Mouse (Mus musculus) forebrain, embryonic 11.5 days (tissue): ENCODE data around the gene Mapk8ip3. TPM values are rescaled to one million over a fixed set of nuclear protein-coding genes. Genes with fewer than 3 reads are reported as not detected.
"Not testable (repeated sequence)": the region's sequence is repeated elsewhere in the genome, so short reads cannot be mapped to it uniquely, and the experiment has no call there.

Experiments
- ATAC-seq: fragments of 200-750 bp; cut with Nextera tagmentation; replicated peaks from 2 replicates; pipeline ENCODE4 v1.8.0; 2017; ENCODE audit warnings: moderate TSS enrichment; ENCODE audit not compliant: low FRiP score
- DNase-seq: peaks from one replicate; pipeline ENCODE4 v3.0.0-alpha.2; 2017; ENCODE audit warnings: low spot score
- H3K27ac ChIP-seq: fragments of 300-500 bp; sonication (generic); 2 replicates; pipeline ENCODE4 v1.5.1; 2014; ENCODE audit warnings: low read depth, low read length
- H3K27me3 ChIP-seq: fragments of 300-500 bp; sonication (generic); 2 replicates; pipeline ENCODE4 v1.6.1; 2014; ENCODE audit warnings: mild to moderate bottlenecking, low read length, mixed read lengths; ENCODE audit not compliant: control insufficient read depth, insufficient read depth
- H3K36me3 ChIP-seq: fragments of 300-500 bp; sonication (generic); 2 replicates; pipeline ENCODE4 v1.6.1; 2014; ENCODE audit warnings: mild to moderate bottlenecking, low read length, moderate library complexity, mixed read lengths; ENCODE audit not compliant: control insufficient read depth, insufficient read depth
- H3K4me1 ChIP-seq: fragments of 300-500 bp; sonication (generic); replicated peaks from 2 replicates; pipeline ENCODE4 v1.6.1; 2014; ENCODE audit warnings: low read length, mixed read lengths; ENCODE audit not compliant: control insufficient read depth, insufficient read depth
- H3K4me2 ChIP-seq: fragments of 300-500 bp; sonication (generic); 2 replicates; pipeline ENCODE4 v1.6.1; 2014; ENCODE audit warnings: low read depth, mild to moderate bottlenecking, low read length, moderate library complexity, mixed read lengths; ENCODE audit not compliant: severe bottlenecking
- H3K4me3 ChIP-seq: fragments of 300-500 bp; sonication (generic); 2 replicates; pipeline ENCODE4 v1.5.1; 2014; ENCODE audit warnings: low read depth, low read length
- H3K9ac ChIP-seq: fragments of 300-500 bp; sonication (generic); 2 replicates; pipeline ENCODE4 v1.6.1; 2014; ENCODE audit warnings: low read length
- H3K9me3 ChIP-seq: fragments of 300-500 bp; sonication (generic); 2 replicates; pipeline ENCODE4 v1.6.1; 2016; ENCODE audit warnings: low read length, mixed read lengths; ENCODE audit not compliant: control insufficient read depth
- WGBS: fragments of 180-500 bp; shearing (Covaris S2); extraction: QIAGEN DNeasy Blood & Tissue Kit; methylation state at CpG from one replicate; pipeline ENCODE4 v1.1.7; 2014; 5-methylcytosine and 5-hydroxymethylcytosine counted together
- polyA plus RNA-seq: library from polyadenylated mRNA; unstranded; fragments of >200 nt; fragmentation: Nextera tagmentation; extraction: Ambion mirVana; gene quantifications from 2 replicates; pipeline ENCODE4 v1.2.1, GENCODE M21; 2014

Mapk8ip3 gene
- polyA plus RNA-seq, 1 experiment from 2014 or later = 56.8 TPM

DNA sequence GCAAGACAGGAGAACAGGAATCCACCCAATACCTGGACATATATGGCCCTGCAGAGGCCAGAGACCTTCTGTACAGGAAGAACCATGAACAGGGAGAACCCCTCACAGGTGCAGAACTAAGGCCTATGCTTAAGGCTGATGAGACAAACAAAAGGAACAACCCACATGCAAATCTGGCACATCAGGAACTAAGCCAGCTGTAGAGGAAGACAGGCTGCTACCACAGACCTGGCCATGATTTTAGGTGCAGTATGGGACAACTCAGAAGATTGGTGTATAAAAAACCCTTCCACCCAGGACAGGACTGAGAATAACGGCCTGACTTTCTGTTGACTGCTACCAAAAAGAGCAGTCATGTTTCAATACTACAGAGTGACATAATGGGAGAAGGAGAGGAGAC, 6.8 kb upstream of the Mapk8ip3 start:
- H3K9me3 ChIP-seq, ATAC-seq, H3K9ac ChIP-seq, H3K4me2 ChIP-seq, H3K27ac ChIP-seq, H3K27me3 ChIP-seq, H3K4me3 ChIP-seq, H3K4me1 ChIP-seq, DNase-seq: not testable (repeated sequence)
- peaks cover 16% of the 10 kb centered on the region for H3K36me3 ChIP-seq
- WGBS = 87% methylated on average over 1 of the region's 1 CpGs

- peaks cover 14% of the 10 kb centered on the region for H3K36me3 ChIP-seq
- H3K27ac ChIP-seq = no peak overlapping the region
- no peaks in the 10 kb centered on the region for H3K27me3 ChIP-seq
- no peaks in the 10 kb centered on the region for H3K4me1 ChIP-seq
- no peak overlapping the region for H3K4me2 ChIP-seq
- no peak overlapping the region for H3K4me3 ChIP-seq
- ATAC-seq (no peak), DNase-seq (no peak)
- no peak overlapping the region for H3K9ac ChIP-seq
- no peaks in the 10 kb centered on the region for H3K9me3 ChIP-seq
- 89% methylated on average over 7 of the region's 7 CpGs for WGBS
These were observed 6.3 kb upstream of the Mapk8ip3 start for GRCm38 (mm10) chr17:24943036-24943435.

DNA sequence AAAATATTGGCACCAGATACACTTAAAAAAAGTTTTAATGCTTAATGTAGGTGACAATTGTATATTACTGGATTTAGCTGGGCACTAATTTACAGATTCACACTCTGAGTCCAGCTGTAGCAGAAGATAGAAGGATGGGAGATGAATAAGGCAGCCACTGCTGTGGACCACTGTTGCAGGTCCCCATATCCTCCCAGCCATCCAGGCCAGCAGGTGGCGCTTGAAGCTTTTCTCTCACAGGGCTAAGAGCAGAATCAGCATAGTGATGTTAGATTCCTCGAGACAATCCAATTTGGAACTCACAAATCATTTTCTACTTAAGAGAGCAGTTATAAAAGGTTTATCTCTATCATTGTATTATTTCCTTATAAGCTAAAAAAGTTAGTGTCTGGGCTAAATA, 5.7 kb upstream of the Mapk8ip3 start:
- 28% methylated on average over 2 of the region's 2 CpGs for WGBS
- H3K9ac ChIP-seq, H3K9me3 ChIP-seq, H3K4me1 ChIP-seq, DNase-seq, H3K27ac ChIP-seq, H3K27me3 ChIP-seq, H3K4me2 ChIP-seq, H3K4me3 ChIP-seq, ATAC-seq: not testable (repeated sequence)
- H3K36me3 ChIP-seq = peaks cover 10% of the 10 kb centered on the region

DNA sequence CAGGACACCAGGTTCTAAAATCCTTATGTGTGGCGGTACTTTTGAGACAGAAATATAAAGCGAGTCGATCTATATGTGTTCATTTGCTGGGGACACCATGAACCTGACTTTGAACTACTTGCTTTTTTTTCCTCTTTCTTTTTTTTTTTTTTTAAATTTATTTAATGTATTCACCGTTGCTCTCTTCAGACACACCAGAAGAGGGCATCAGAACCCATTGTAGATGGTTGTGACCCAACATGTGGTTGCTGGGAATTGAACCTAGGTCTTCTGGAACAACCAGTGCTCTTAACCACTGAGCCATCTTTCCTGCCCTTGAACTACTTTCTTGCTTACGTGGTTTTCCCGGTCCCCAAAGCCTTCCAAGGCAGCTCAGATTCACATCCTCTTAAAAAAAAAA, 489 bp upstream of the Mapk8ip3 start:
- Histone ChIP-seq H3K4me1 (peaks cover 9% of the 10 kb centered on the region), H3K4me3 (peak overlapping the region; percentile 94), H3K27me3 (no peaks in the 10 kb centered on the region), H3K36me3 (no peaks in the 10 kb centered on the region), H3K9ac (peak overlapping the region; percentile 92), H3K9me3 (no peaks in the 10 kb centered on the region), H3K27ac (no peak overlapping the region; the same call in 1 of the 2 replicates), H3K4me2 (peak overlapping the region; percentile 83)
- 48% methylated on average over 6 of the region's 6 CpGs for WGBS
- DNase-seq (no peak), ATAC-seq (no peak)

GRCm38 (mm10) chr17:24935666-24936065, 1.1 kb downstream of the Mapk8ip3 start:
- H3K4me2 ChIP-seq = peak overlapping the region; percentile 83
- no peak overlapping the region for H3K27ac ChIP-seq

DNA sequence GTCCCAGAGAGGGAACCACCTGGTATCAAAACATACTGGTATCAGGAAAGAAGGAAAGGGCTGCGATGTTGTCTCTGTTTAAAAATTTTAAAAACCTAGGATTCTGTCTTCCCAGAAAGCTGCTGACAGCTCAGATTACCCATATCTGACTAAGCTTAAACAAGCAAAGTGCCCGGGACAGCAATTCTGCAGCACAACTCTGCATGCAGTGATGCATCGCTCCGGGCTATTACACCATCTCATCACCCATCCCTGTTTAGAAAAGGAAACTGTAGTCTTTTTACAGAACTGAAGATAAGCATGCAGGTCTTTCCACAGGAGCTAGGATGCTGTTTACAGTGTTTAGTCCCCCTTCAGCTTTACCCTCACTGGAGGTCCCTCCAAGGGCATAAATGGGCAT, 1.9 kb downstream of the Mapk8ip3 start:
- no peak overlapping the region for H3K4me3 ChIP-seq
- 94% methylated on average over 4 of the region's 4 CpGs for WGBS
- ATAC-seq (no peak), DNase-seq (no peak)
- no peaks in the 10 kb centered on the region; the same call in 1 of the 2 replicates for H3K36me3 ChIP-seq
- H3K4me1 ChIP-seq = peaks cover 9% of the 10 kb centered on the region
- no peak overlapping the region for H3K27ac ChIP-seq
- H3K27me3 ChIP-seq = no peaks in the 10 kb centered on the region
- H3K9me3 ChIP-seq = no peaks in the 10 kb centered on the region
- peak overlapping the region; percentile 83; the same call in 1 of the 2 replicates for H3K4me2 ChIP-seq
- H3K9ac ChIP-seq = no peak overlapping the region; the same call in 1 of the 2 replicates

More at GRCm38 (mm10) chr17:24935666-24936065, 1.1 kb downstream of the Mapk8ip3 start:
- no peaks in the 10 kb centered on the region for H3K9me3 ChIP-seq
- H3K27me3 ChIP-seq = no peaks in the 10 kb centered on the region
- no peaks in the 10 kb centered on the region; the same call in 1 of the 2 replicates for H3K36me3 ChIP-seq
- H3K9ac ChIP-seq = peak overlapping the region; percentile 92; the same call in 1 of the 2 replicates
- H3K4me1 ChIP-seq = peaks cover 9% of the 10 kb centered on the region
- H3K4me3 ChIP-seq = peak overlapping the region; percentile 94
- ATAC-seq = no peak
- DNase-seq = no peak

DNA sequence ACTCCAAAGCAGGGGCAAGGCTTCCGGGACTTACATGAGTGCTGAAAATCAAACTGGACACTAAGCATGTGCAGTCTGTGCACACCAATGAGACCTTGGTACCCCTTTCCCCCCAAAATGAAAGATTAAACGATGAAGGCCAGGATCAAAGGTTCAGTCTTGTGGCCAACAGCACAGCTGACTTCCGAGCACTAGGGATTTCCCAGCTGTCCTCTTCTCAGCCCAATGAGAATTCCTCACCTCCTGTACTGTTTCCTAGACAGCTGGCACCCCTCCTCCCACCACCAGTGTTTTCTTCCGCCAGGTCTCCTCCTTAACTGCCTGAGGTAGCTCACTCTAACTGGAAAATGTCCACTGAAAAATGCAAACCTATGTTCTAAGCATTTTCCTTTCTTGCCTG, 3.6 kb downstream of the Mapk8ip3 start:
- no peak overlapping the region for H3K27ac ChIP-seq
- ATAC-seq (no peak), DNase-seq (no peak)
- WGBS = 89% methylated on average over 4 of the region's 4 CpGs
- H3K36me3 ChIP-seq = no peaks in the 10 kb centered on the region; the same call in 1 of the 2 replicates
- peaks cover 9% of the 10 kb centered on the region for H3K4me1 ChIP-seq
- H3K4me2 ChIP-seq = no peak overlapping the region
- H3K9ac ChIP-seq = no peak overlapping the region
- no peaks in the 10 kb centered on the region for H3K9me3 ChIP-seq
- H3K27me3 ChIP-seq = no peaks in the 10 kb centered on the region
- H3K4me3 ChIP-seq = no peak overlapping the region

GRCm38 (mm10) chr17:24932431-24932830, 4.3 kb downstream of the Mapk8ip3 start:
- no peaks in the 10 kb centered on the region for H3K9me3 ChIP-seq
- peaks cover 9% of the 10 kb centered on the region for H3K4me1 ChIP-seq
- no peak for DNase-seq
- no peaks in the 10 kb centered on the region for H3K27me3 ChIP-seq
- ATAC-seq = no peak
- no peak overlapping the region for H3K4me2 ChIP-seq
- WGBS = 92% methylated on average over 4 of the region's 4 CpGs
- H3K4me3 ChIP-seq = no peak overlapping the region
- no peaks in the 10 kb centered on the region; the same call in 1 of the 2 replicates for H3K36me3 ChIP-seq
- no peak overlapping the region for H3K27ac ChIP-seq
- no peak overlapping the region for H3K9ac ChIP-seq

GRCm38 (mm10) chr17:24929506-24929905, 7.3 kb downstream of the Mapk8ip3 start:
- no peaks in the 10 kb centered on the region for H3K27me3 ChIP-seq
- no peak overlapping the region for H3K4me2 ChIP-seq
- no peaks in the 10 kb centered on the region for H3K4me1 ChIP-seq
- no peak for DNase-seq
- H3K4me3 ChIP-seq = no peak overlapping the region
- H3K9ac ChIP-seq = no peak overlapping the region
- H3K9me3 ChIP-seq = no peaks in the 10 kb centered on the region
- no peak overlapping the region for H3K27ac ChIP-seq
- 86% methylated on average over 1 of the region's 1 CpGs for WGBS
- peaks cover 2% of the 10 kb centered on the region; the same call in 1 of the 2 replicates for H3K36me3 ChIP-seq
- ATAC-seq = no peak
